Mouse (Mus musculus) kidney, embryonic 16.5 days (tissue): ENCODE results near the gene Abcd3. TPM values are rescaled to one million over a fixed set of nuclear protein-coding genes. Genes with fewer than 3 reads are reported as not detected.
A peak's percentile ranks its signal among the peaks of the same experiment; 100 is the strongest.
"Not testable (repeated sequence)": the region's sequence is repeated elsewhere in the genome, so short reads cannot be mapped to it uniquely, and the experiment has no call there.

Experiments used
- ATAC-seq: fragments of 200-750 bp; cut with Nextera tagmentation; 2 replicates; pipeline ENCODE4 v1.8.0; 2017; ENCODE audit warnings: moderate TSS enrichment; ENCODE audit not compliant: low FRiP score, low TSS enrichment
- H3K27ac ChIP-seq: fragments of 300-500 bp; sonication (generic); 2 replicates; pipeline ENCODE4 v1.5.1; 2014; ENCODE audit warnings: low read length
- H3K27me3 ChIP-seq: fragments of 300-500 bp; sonication (generic); 2 replicates; pipeline ENCODE4 v1.6.1; 2014; ENCODE audit warnings: low read length, control low read depth, mixed read lengths; ENCODE audit not compliant: insufficient read depth
- H3K36me3 ChIP-seq: fragments of 300-500 bp; sonication (generic); 2 replicates; pipeline ENCODE4 v1.6.1; 2014; ENCODE audit warnings: low read length, control low read depth, mixed read lengths; ENCODE audit not compliant: insufficient read depth
- H3K4me1 ChIP-seq: fragments of 300-500 bp; sonication (generic); 2 replicates; pipeline ENCODE4 v1.6.1; 2014; ENCODE audit warnings: low read length, control low read depth, mixed read lengths; ENCODE audit not compliant: insufficient read depth
- H3K4me2 ChIP-seq: fragments of 300-500 bp; sonication (generic); replicated peaks from 2 replicates; pipeline ENCODE4 v1.6.1; 2014; ENCODE audit warnings: low read depth, low read length
- H3K4me3 ChIP-seq: fragments of 300-500 bp; sonication (generic); 2 replicates; pipeline ENCODE4 v1.5.1; 2014; ENCODE audit warnings: mild to moderate bottlenecking, low read length
- H3K9ac ChIP-seq: fragments of 300-500 bp; sonication (generic); replicated peaks from 2 replicates; pipeline ENCODE4 v1.6.1; 2014; ENCODE audit warnings: low read length
- H3K9me3 ChIP-seq: fragments of 300-500 bp; sonication (generic); 2 replicates; pipeline ENCODE4 v1.6.1; 2016; ENCODE audit warnings: low read length, control low read depth
- WGBS: fragments of 180-500 bp; shearing (Covaris S2); extraction: QIAGEN DNeasy Blood & Tissue Kit; methylation state at CpG from one replicate; pipeline ENCODE4 v1.1.7; 2014; 5-methylcytosine and 5-hydroxymethylcytosine counted together
- polyA plus RNA-seq: library from polyadenylated mRNA; unstranded; fragments of >200 nt; fragmentation: Nextera tagmentation; extraction: Ambion mirVana; gene quantifications from 2 replicates; pipeline ENCODE4 v1.2.1, GENCODE M21; 2015

Gene Abcd3
- polyA plus RNA-seq, 1 experiment from 2014 or later: 82.6 TPM

DNA sequence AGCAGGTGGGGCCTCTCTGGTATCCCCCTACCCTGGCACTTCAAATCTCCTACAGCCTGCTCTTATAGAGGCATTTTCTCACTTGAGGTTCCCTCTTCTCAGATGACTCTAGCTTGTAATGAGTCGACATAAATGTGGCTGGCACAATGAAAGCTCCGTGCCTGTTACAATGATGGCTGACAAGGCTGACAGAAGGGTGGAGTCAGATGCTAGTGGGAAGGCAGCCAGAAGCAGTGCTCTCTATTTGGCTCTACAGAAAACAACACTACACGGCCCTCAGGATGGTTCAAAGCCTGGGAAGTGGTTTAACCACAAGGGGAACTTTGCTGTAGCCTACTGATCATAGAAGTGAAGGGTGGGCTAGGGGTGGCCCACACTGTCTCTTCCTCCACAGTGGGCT is 60.0 kb downstream of the Abcd3 start:
- Histone ChIP-seq H3K4me3 (no peak overlapping the region), H3K27me3 (no peaks in the 10 kb centered on the region), H3K27ac (no peak overlapping the region), H3K9me3 (no peaks in the 10 kb centered on the region), H3K4me2 (no peak overlapping the region), H3K9ac (no peak overlapping the region), H3K36me3 (peaks cover 7% of the 10 kb centered on the region; the same call in 1 of the 2 replicates), H3K4me1 (peaks cover 9% of the 10 kb centered on the region; the same call in 1 of the 2 replicates)
- no peak for ATAC-seq
- 34% methylated on average over 3 of the region's 3 CpGs for WGBS

DNA sequence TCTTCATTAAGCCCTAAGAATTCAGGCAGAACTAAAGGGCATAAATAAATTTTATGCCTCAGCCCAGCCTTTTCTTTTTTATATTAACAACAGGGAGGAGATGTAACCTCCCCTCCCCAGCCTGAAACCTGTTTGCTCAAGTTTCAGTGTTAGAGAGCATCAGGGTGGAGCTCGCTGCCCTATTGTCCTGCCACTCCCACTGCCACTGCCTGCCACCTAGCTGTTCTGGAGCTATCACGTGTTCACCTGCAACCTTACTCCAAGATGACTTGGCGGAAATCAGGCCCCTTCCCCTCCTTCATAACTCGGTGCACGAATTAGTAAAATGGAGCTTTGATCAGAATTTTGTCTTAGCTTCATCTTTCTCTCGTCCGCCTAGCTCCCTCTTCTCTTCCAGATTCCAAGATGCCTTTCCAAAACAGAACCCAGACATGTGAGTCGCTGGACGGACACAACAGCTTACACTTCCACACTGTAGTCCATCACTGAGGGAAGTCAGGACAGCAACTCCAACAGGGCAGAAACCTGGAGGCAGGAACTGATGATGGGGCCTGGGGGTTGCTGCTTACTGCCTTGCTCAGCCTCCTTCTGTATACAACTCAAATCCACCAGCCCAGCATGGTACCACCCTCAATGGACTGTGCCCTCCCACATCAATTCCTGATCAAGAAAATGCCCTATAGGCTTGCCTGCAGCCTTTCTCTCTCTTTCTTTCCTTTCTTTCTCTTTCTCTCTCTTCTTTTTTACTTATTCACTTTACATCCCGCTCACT is 60.6 kb downstream of the Abcd3 start:
- H3K4me1 ChIP-seq, H3K9ac ChIP-seq, H3K36me3 ChIP-seq, H3K9me3 ChIP-seq, H3K27me3 ChIP-seq, H3K4me3 ChIP-seq, H3K4me2 ChIP-seq: not testable (repeated sequence)
- 53% methylated on average over 10 of the region's 10 CpGs for WGBS
- peak overlapping the region; percentile 40 for H3K27ac ChIP-seq
- peak; percentile 42; the same call in 1 of the 2 replicates for ATAC-seq

DNA sequence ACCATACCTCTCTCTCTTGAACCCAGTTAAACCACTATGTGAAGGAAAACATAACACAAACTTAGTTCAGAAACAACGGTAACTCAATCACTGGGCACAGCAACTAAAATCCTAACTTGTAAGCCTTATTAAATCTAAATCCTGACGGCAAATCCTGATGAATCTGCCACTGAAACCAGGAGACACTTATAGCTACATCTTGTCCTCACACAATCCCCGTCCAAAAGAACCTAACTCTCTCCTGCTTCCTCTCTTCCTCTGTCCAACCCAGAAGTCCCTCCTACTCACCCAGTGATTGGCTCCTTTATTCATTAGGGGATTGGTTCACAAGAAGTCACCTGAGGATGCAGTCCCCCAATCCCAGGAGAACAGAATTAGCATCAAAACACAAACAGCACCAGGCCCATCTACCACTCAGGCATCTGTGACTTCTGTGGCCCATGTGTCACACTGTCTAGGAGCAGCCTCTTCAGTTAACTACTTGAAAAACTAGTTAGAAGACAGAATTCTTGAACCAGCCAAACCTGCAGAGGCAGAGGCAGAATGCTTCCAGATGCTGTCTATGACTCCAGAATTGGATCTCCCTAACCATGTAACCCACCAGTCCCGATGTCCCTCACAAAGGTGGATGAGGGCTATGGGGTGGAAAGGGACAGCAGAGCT is 73.8 kb downstream of the Abcd3 start:
- not testable (repeated sequence) for H3K9ac ChIP-seq, H3K27me3 ChIP-seq, H3K9me3 ChIP-seq, H3K36me3 ChIP-seq, H3K4me3 ChIP-seq, H3K27ac ChIP-seq, H3K4me2 ChIP-seq, ATAC-seq
- H3K4me1 ChIP-seq: peaks cover 11% of the 10 kb centered on the region
- 84% methylated on average over 4 of the region's 4 CpGs for WGBS

DNA sequence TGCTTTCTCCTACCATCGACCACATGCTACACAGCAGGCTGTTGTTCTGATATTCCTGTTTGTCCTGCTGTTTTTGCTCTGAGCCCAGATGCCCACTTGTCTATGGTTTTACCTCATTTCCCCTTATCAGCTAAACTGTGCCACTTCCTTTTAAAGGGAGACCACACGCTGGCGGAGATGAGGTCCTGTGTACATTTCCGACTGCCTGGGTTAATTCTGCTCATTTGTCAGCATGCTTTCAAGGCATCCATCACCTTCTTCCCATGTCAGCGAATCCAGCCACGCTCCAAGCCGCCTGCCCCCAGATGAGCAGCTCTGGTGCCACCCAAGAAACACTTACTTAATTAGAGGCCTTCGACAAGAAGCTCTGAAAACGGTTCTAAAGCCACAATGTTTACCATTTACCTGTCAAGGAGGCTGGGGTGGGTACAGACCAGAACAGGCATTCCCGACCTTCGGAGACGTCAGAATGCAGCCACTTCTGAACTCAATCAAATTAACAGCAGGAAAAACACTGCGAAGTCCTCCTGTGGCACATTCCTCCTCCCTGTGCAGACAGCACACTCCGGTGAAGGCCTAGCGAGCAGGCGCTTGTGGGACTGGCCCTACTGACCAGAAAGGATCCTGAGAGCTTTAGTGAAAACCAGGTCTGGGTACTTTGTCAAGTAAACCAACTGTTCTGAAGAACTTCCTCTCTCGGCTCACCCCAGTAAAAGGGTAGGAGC is 75.5 kb downstream of the Abcd3 start:
- Histone ChIP-seq H3K9me3 (peaks cover 4% of the 10 kb centered on the region; the same call in 1 of the 2 replicates), H3K27me3 (no peaks in the 10 kb centered on the region), H3K27ac (peak overlapping the region; percentile 26), H3K36me3 (no peaks in the 10 kb centered on the region), H3K4me2 (no peak overlapping the region), H3K9ac (no peak overlapping the region), H3K4me3 (no peak overlapping the region), H3K4me1 (peaks cover 20% of the 10 kb centered on the region)
- WGBS: 29% methylated on average over 17 of the region's 17 CpGs
- ATAC-seq: no peak

DNA sequence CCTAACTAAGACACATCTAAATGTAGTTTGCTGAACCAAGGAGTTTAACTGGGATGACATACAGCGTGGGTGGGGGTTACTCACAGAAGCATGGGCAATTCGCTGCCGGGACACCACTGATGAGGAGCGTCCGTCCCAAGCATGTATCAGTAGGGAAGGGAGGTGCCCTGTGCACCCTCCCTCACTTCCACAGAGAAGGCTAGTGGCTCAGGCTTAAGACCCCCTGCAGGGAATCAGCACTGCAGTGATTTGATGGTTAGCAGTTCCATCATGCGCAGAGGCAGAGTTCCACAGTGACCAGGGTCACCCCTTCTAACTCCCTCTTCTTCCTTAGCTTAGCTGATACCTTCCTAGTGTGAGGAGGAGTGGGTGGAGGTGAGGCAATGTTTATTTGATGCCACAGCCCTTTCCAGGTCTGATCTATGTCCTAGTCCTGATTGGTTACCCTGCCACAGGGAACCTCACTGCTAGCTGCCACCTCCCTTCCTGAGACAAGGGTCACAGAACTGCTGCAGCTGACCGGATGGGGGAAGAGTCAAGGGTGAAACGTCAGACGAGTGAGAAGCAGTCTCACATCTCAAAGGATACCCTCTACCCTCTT is 76.3 kb downstream of the Abcd3 start:
- Histone ChIP-seq H3K27me3 (no peaks in the 10 kb centered on the region), H3K27ac (peak overlapping the region; percentile 26), H3K36me3 (0 out of 2 replicates have a peak, but pooled peaks cover 4% of the 10 kb centered on the region), H3K4me3 (no peak overlapping the region), H3K4me2 (no peak overlapping the region), H3K9me3 (no peaks in the 10 kb centered on the region), H3K4me1 (peaks cover 20% of the 10 kb centered on the region), H3K9ac (no peak overlapping the region)
- WGBS: 42% methylated on average over 9 of the region's 9 CpGs
- ATAC-seq: peak; percentile 73

DNA sequence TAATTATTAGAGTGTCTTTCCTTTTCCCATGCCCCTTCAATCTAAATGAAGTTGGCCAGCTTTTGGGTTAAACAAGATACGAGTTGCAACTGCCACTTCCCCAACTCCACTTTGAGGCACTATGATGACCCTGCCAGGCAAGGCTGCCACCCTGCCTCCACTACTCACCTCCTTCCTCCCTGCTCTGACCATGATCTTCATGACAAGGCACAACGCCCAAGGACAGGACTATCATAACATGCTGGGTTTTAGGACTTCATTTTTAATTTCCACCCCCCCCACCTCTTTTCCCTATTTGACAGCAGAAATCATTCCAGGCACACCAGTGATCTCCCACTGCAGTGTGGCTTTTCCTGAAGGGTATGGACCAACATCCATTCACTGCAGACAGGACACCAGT is 77.2 kb downstream of the Abcd3 start:
- Histone ChIP-seq H3K27me3 (no peaks in the 10 kb centered on the region), H3K36me3 (0 out of 2 replicates have a peak, but pooled peaks cover 4% of the 10 kb centered on the region), H3K4me1 (peaks cover 20% of the 10 kb centered on the region), H3K4me2 (no peak overlapping the region), H3K9me3 (no peaks in the 10 kb centered on the region), H3K4me3 (no peak overlapping the region), H3K27ac (no peak overlapping the region), H3K9ac (no peak overlapping the region)
- 90% methylated on average over 2 of the region's 2 CpGs for WGBS
- no peak for ATAC-seq

DNA sequence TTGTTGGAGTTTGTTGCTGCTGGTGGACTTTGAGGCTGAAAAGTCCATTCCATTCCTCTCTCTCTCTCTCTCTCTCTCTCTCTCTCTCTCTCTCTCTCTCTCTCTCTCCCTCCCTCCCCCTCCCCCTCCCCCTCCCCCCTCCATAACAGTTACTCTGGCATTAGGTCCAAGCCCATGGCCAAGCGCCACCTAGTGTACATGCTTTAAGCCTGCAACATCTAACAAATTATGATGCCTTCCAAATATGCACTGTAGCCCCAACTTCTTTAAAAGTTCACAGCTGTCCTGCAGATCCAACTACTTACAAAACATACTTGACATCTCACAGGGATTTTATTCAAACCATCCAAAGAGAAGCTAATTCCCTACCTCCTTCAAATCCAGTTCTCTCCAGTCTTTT is 77.6 kb downstream of the Abcd3 start:
- Histone ChIP-seq H3K27me3 (no peaks in the 10 kb centered on the region), H3K9me3 (no peaks in the 10 kb centered on the region), H3K9ac (no peak overlapping the region), H3K4me2 (no peak overlapping the region), H3K4me1 (peaks cover 20% of the 10 kb centered on the region), H3K27ac (no peak overlapping the region), H3K4me3 (no peak overlapping the region), H3K36me3 (0 out of 2 replicates have a peak, but pooled peaks cover 4% of the 10 kb centered on the region)
- no peak for ATAC-seq
- 46% methylated on average over 1 of the region's 1 CpGs for WGBS

DNA sequence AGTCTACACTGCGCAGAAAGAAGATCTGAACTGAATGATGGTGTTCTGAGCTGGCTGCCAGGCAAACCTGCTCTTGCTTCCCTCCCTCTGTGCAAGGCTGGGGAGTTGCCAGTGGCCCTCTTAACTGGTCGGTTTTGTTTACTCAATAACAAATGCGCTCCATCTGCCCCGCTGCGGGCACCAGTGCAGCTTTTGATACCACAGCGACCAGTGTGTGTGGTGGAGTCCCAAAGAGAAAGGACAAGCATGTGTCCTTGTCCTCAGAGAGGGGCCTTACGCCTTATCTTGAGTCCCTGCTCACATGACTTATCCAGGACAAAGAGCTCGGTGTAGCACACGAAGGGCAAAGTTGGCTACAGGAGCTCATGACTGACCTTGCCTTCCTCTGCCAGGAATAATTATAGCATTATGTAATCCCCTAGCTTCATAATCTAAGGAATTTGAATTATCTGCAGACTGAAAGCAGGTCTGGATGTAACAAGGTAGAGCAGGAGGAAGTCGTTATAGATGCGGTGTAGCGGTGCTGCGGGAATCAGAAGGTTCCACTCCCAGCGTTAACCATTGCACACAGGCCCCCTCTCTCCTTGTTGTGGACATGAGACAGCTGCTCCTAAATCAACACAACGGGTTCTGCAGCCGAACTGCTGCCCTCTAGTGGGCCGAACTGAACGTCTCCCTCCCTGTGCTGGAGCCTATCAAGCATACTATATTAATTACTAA is 78.9 kb downstream of the Abcd3 start:
- Histone ChIP-seq H3K4me1 (peaks cover 20% of the 10 kb centered on the region), H3K9me3 (no peaks in the 10 kb centered on the region), H3K27me3 (no peaks in the 10 kb centered on the region), H3K4me3 (no peak overlapping the region), H3K4me2 (no peak overlapping the region), H3K9ac (no peak overlapping the region), H3K36me3 (0 out of 2 replicates have a peak, but pooled peaks cover 4% of the 10 kb centered on the region), H3K27ac (peak overlapping the region; percentile 22; the same call in 1 of the 2 replicates)
- WGBS: 30% methylated on average over 18 of the region's 18 CpGs
- peak; percentile 82 for ATAC-seq

DNA sequence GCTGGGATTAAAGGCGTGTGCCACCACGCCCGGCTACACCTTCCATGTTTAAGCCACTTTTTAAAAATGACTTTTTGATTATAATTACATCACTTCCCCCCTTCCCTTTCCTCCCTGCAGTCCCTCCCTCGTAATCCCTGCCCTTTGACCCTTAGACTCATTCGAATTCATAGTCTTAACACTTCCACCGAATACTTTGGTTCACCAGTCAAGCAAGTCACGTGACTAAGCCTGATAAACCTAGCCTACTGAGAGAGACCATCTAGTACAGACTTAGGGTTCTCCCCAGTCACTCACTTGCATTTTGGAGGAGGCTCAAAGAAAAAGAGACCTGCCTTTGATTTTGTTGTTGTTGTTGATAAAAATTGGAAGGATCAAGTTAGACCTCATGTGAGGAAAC is 79.6 kb downstream of the Abcd3 start:
- Histone ChIP-seq H3K4me3 (no peak overlapping the region), H3K9me3 (no peaks in the 10 kb centered on the region), H3K4me2 (no peak overlapping the region), H3K27me3 (no peaks in the 10 kb centered on the region), H3K36me3 (0 out of 2 replicates have a peak, but pooled peaks cover 4% of the 10 kb centered on the region), H3K4me1 (peaks cover 20% of the 10 kb centered on the region), H3K27ac (0 out of 2 replicates have a peak overlapping the region, but pooled peaks have one; percentile 22), H3K9ac (no peak overlapping the region)
- WGBS: 62% methylated on average over 7 of the region's 7 CpGs
- ATAC-seq: no peak
